Mouse (Mus musculus): Measurements from ENCODE around the gene Mtus2. TPM values are rescaled to one million over a fixed set of nuclear protein-coding genes. Genes with fewer than 3 reads are reported as not detected.

Mtus2 gene
- polyA plus RNA-seq, 1 experiment, result 8.7 TPM

GRCm38 (mm10) chr5:147957592-147958271 lies 612 bp downstream of the Mtus2 start:
- WGBS, result 2% methylated on average over 42 of the region's 42 CpGs
- no peak for DNase-seq
- H3K27me3 ChIP-seq (ENCODE audit: control insufficient read depth, insufficient read depth, low read length), result peaks cover 5% of the 10 kb centered on the region; the same call in 1 of the 2 replicates

GRCm38 (mm10) chr5:147958552-147958951 lies 1.4 kb downstream of the Mtus2 start:
- peaks cover 5% of the 10 kb centered on the region; the same call in 1 of the 2 replicates for H3K27me3 ChIP-seq (ENCODE audit: control insufficient read depth, insufficient read depth, low read length)
- TF ChIP-seq CTCF (IDR thresholded peaks at IDR 0.05; ENCODE audit: borderline replicate concordance, control insufficient read depth, extremely low read depth, insufficient read depth, low read length, poor library complexity), result no peak
- TF ChIP-seq POLR2A (IDR thresholded peaks at IDR 0.05; ENCODE audit: control insufficient read depth, extremely low read depth, insufficient read depth, low read length, poor library complexity), result no peak
- DNase-seq, result no peak
- H3K36me3 ChIP-seq (ENCODE audit: control insufficient read depth, insufficient read depth, low read length), result no peaks in the 10 kb centered on the region
- WGBS, result 57% methylated on average over 13 of the region's 13 CpGs
- H3K4me3 ChIP-seq (ENCODE audit: control insufficient read depth, insufficient read depth, low read length), result no peak overlapping the region
- no peak overlapping the region for H3K27ac ChIP-seq (ENCODE audit: control insufficient read depth, insufficient read depth, low read length)
- no peaks in the 10 kb centered on the region for H3K4me1 ChIP-seq (replicated peaks; ENCODE audit: control insufficient read depth, insufficient read depth, low read length)

More at GRCm38 (mm10) chr5:147957592-147958271, 612 bp downstream of the Mtus2 start:
- no peak for TF ChIP-seq CTCF (IDR thresholded peaks at IDR 0.05; ENCODE audit: borderline replicate concordance, control insufficient read depth, extremely low read depth, insufficient read depth, low read length, poor library complexity)
- TF ChIP-seq POLR2A (IDR thresholded peaks at IDR 0.05; ENCODE audit: control insufficient read depth, extremely low read depth, insufficient read depth, low read length, poor library complexity), result no peak
- H3K36me3 ChIP-seq (ENCODE audit: control insufficient read depth, insufficient read depth, low read length), result no peaks in the 10 kb centered on the region
- no peak overlapping the region for H3K4me3 ChIP-seq (ENCODE audit: control insufficient read depth, insufficient read depth, low read length)
- H3K4me1 ChIP-seq (replicated peaks; ENCODE audit: control insufficient read depth, insufficient read depth, low read length), result no peaks in the 10 kb centered on the region
- no peak overlapping the region for H3K27ac ChIP-seq (ENCODE audit: control insufficient read depth, insufficient read depth, low read length)

GRCm38 (mm10) chr5:147959088-147959487 lies 2.0 kb downstream of the Mtus2 start:
- H3K4me1 ChIP-seq (replicated peaks; ENCODE audit: control insufficient read depth, insufficient read depth, low read length), result no peaks in the 10 kb centered on the region
- no peak for DNase-seq
- peaks cover 5% of the 10 kb centered on the region; the same call in 1 of the 2 replicates for H3K27me3 ChIP-seq (ENCODE audit: control insufficient read depth, insufficient read depth, low read length)
- TF ChIP-seq POLR2A (IDR thresholded peaks at IDR 0.05; ENCODE audit: control insufficient read depth, extremely low read depth, insufficient read depth, low read length, poor library complexity) (no peak), CTCF (IDR thresholded peaks at IDR 0.05; ENCODE audit: borderline replicate concordance, control insufficient read depth, extremely low read depth, insufficient read depth, low read length, poor library complexity) (no peak)
- no peak overlapping the region for H3K27ac ChIP-seq (ENCODE audit: control insufficient read depth, insufficient read depth, low read length)
- no peak overlapping the region for H3K4me3 ChIP-seq (ENCODE audit: control insufficient read depth, insufficient read depth, low read length)
- WGBS, result 11% methylated on average over 5 of the region's 5 CpGs
- H3K36me3 ChIP-seq (ENCODE audit: control insufficient read depth, insufficient read depth, low read length), result no peaks in the 10 kb centered on the region

GRCm38 (mm10) chr5:147960793-147961192 lies 3.7 kb downstream of the Mtus2 start:
- 94% methylated on average over 1 of the region's 1 CpGs for WGBS
- no peak for TF ChIP-seq POLR2A (IDR thresholded peaks at IDR 0.05; ENCODE audit: control insufficient read depth, extremely low read depth, insufficient read depth, low read length, poor library complexity)
- H3K27ac ChIP-seq (ENCODE audit: control insufficient read depth, insufficient read depth, low read length), result no peak overlapping the region
- H3K4me1 ChIP-seq (replicated peaks; ENCODE audit: control insufficient read depth, insufficient read depth, low read length), result no peaks in the 10 kb centered on the region
- H3K36me3 ChIP-seq (ENCODE audit: control insufficient read depth, insufficient read depth, low read length), result no peaks in the 10 kb centered on the region
- peaks cover 5% of the 10 kb centered on the region; the same call in 1 of the 2 replicates for H3K27me3 ChIP-seq (ENCODE audit: control insufficient read depth, insufficient read depth, low read length)
- H3K4me3 ChIP-seq (ENCODE audit: control insufficient read depth, insufficient read depth, low read length), result no peak overlapping the region
- peak; percentile 6 for DNase-seq

- H3K27ac ChIP-seq (ENCODE audit: control insufficient read depth, insufficient read depth, low read length), result no peak overlapping the region
- no peaks in the 10 kb centered on the region for H3K4me1 ChIP-seq (replicated peaks; ENCODE audit: control insufficient read depth, insufficient read depth, low read length)
- H3K4me3 ChIP-seq (ENCODE audit: control insufficient read depth, insufficient read depth, low read length), result no peak overlapping the region
- no peak for DNase-seq
- no peaks in the 10 kb centered on the region for H3K27me3 ChIP-seq (ENCODE audit: control insufficient read depth, insufficient read depth, low read length)
- H3K36me3 ChIP-seq (ENCODE audit: control insufficient read depth, insufficient read depth, low read length), result no peaks in the 10 kb centered on the region
- TF ChIP-seq POLR2A (IDR thresholded peaks at IDR 0.05; ENCODE audit: control insufficient read depth, extremely low read depth, insufficient read depth, low read length, poor library complexity) (no peak), CTCF (IDR thresholded peaks at IDR 0.05; ENCODE audit: borderline replicate concordance, control insufficient read depth, extremely low read depth, insufficient read depth, low read length, poor library complexity) (no peak)
- WGBS, result 69% methylated on average over 13 of the region's 13 CpGs
Measured at GRCm38 (mm10) chr5:147963820-147964580, 6.9 kb downstream of the Mtus2 start.

- H3K4me3 ChIP-seq (ENCODE audit: control insufficient read depth, insufficient read depth, low read length), result no peak overlapping the region
- DNase-seq, result no peak
- no peaks in the 10 kb centered on the region for H3K4me1 ChIP-seq (replicated peaks; ENCODE audit: control insufficient read depth, insufficient read depth, low read length)
- no peak overlapping the region for H3K27ac ChIP-seq (ENCODE audit: control insufficient read depth, insufficient read depth, low read length)
- H3K36me3 ChIP-seq (ENCODE audit: control insufficient read depth, insufficient read depth, low read length), result no peaks in the 10 kb centered on the region
- WGBS, result 60% methylated on average over 2 of the region's 2 CpGs
- TF ChIP-seq CTCF (IDR thresholded peaks at IDR 0.05; ENCODE audit: borderline replicate concordance, control insufficient read depth, extremely low read depth, insufficient read depth, low read length, poor library complexity) (no peak), POLR2A (IDR thresholded peaks at IDR 0.05; ENCODE audit: control insufficient read depth, extremely low read depth, insufficient read depth, low read length, poor library complexity) (no peak)
- no peaks in the 10 kb centered on the region for H3K27me3 ChIP-seq (ENCODE audit: control insufficient read depth, insufficient read depth, low read length)
Measured at GRCm38 (mm10) chr5:147964776-147965175, 7.7 kb downstream of the Mtus2 start.
